Mouse (Mus musculus): ENCODE results near the gene Rcc1.
"Not testable (repeated sequence)": the region's sequence is repeated elsewhere in the genome, so short reads cannot be mapped to it uniquely, and the experiment has no call there.

The Rcc1 gene

GRCm38 (mm10) chr4:132291624-132292335, 61.6 kb downstream of the Rcc1 start:
- in situ Hi-C loops (cut with MboI, MseI): no loop called here

DNA sequence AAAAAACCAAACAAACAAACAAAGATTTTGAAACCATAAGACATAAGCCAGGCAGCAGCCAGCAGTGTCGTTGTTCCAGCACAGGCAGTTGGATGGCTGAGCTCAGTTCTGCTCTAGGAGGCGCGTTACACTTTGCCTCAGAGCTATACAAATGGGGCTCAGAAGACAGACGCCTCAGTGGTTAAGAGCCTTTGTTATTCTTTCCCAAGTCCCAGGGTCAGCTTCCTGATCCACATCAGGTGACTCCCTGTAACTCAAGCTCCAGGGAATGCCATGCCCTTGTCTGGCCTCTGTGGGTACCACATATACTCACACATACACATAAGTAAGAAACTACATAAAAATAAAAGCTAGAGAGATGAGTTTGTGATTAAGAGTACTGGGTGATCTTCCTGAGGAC, 62.3 kb downstream of the Rcc1 start:
- in situ Hi-C loops (cut with MboI, MseI): no loop called here

DNA sequence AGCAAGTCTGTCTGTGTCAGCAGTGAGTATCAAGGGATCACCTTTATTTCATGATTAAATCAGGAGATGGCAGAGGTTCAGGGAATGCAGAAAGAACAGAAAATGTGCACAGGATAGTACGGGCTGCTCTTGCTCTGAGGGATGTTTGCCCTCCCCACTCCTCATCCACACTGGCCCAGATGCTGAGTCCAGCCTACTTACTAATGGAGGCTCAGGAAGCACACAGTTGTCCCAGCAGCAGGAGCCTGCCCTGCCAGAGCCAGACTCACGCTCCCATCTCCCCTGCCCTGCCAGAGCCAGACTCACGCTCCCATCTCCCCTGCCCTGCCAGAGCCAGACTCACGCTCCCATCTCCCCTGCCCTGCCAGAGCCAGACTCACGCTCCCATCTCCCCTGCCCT, 64.6 kb downstream of the Rcc1 start:
- in situ Hi-C loops (cut with MboI, MseI): not testable (repeated sequence)
